Mouse (Mus musculus) lung, adult 2 months (tissue): ENCODE measurements around the gene Pspn. TPM values are rescaled to one million over a fixed set of nuclear protein-coding genes. Genes with fewer than 3 reads are reported as not detected.

ENCODE experiments used
- DNase-seq: peaks from one replicate; pipeline ENCODE4 v3.0.0; 2022
- H3K4me1 ChIP-seq: fragments of 200-500 bp; 2 replicates; pipeline ENCODE4 v1.6.1; 2011; ENCODE audit warnings: low read length; ENCODE audit not compliant: control insufficient read depth, insufficient read depth
- H3K4me3 ChIP-seq: fragments of 200-500 bp; replicated peaks from 2 replicates; pipeline ENCODE3; 2011; ENCODE audit warnings: low read depth, mild to moderate bottlenecking, control low read depth, low read length; ENCODE audit errors: extremely low read depth
- CTCF ChIP-seq: fragments of 200-500 bp; IDR thresholded peaks from 2 replicates; pipeline ENCODE4 v1.5.1; 2011; ENCODE audit warnings: mild to moderate bottlenecking, low read length, control low read depth; ENCODE audit not compliant: insufficient read depth
- POLR2A ChIP-seq: fragments of 200-500 bp; IDR thresholded peaks from 2 replicates; pipeline ENCODE4 v1.6.1; 2011; ENCODE audit warnings: low read depth, mild to moderate bottlenecking, control low read depth, low read length, borderline replicate concordance; ENCODE audit errors: extremely low read depth
- WGBS: fragments of 180-500 bp; shearing (Covaris S2); methylation state at CpG from one replicate; pipeline ENCODE4 v1.1.7; 2018; 5-methylcytosine and 5-hydroxymethylcytosine counted together
- polyA plus RNA-seq: library from polyadenylated mRNA; depleted of rRNA; stranded (reverse); fragments of >200 nt; gene quantifications from 2 replicates; pipeline ENCODE4 v1.2.3, GENCODE M21; 2012

Pspn gene
- polyA plus RNA-seq, 1 experiment: not detected

DNA sequence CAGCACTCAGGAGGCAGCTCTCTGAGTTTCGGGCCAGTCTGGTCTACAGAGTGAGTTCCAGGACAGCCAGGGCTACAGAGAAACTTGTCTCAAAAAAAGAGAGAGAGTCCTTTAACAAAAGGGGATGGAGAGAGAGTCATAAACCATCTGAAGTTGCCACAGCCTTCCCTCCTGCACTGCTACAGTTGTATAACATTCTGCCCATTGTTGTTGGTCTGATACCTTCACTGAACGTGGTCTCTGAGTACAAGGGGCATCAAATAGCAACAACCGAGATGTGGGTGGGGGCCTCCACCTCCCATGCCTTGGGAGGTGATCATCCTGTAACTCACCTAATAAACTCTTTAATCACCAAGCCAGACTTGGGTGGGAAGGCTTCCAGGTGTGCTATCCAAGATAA is 14.2 kb downstream of the Pspn start:
- H3K4me3 ChIP-seq: no peak overlapping the region
- DNase-seq: no peak
- no peak for TF ChIP-seq POLR2A
- TF ChIP-seq CTCF: no peak
- no peaks in the 10 kb centered on the region; the same call in 1 of the 2 replicates for H3K4me1 ChIP-seq
- 76% methylated on average over 3 of the region's 3 CpGs for WGBS

DNA sequence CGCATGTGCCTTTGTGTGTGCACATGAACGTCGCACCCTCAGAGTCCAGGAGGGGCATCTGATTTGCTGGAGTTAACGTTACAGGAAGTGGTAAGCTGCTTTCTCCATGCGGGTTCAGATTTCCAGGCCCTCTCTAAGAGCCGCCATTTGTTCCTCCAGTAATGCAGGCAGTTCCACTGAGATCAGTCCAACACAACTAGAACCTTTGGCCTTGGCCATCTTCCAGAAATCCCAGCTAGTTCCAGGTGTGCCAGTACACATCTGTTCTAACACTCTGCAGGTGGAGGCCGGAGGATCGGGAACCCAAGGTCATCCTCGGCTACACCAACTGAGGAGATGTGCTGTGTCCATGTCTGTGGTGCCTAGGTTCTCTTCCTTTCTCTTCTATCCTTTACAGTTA is 14.9 kb downstream of the Pspn start:
- Histone ChIP-seq H3K4me1 (no peaks in the 10 kb centered on the region), H3K4me3 (no peak overlapping the region)
- TF ChIP-seq POLR2A: no peak
- TF ChIP-seq CTCF: no peak
- WGBS: 76% methylated on average over 9 of the region's 9 CpGs
- DNase-seq: no peak

DNA sequence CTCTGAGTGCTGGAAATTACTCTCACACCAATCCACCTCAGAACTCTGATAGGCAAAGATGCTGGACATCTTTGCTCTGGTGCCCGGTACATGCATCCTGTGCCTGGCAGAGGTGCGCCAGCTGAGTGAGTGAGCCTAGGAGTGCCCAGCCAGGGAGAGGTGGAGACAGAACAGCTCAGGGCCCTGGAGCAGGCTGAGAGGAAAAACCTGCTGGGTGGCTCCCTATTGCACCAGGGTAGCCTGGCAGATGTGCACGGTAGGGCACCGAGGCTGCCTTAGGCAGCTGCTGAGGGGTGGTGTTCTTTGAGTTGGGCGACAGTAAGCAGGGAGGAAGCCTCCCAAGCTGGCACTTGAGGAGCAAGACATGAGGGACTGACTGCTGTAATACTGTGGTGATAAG is 17.8 kb downstream of the Pspn start, which contains the start of gene Acer1:
Gene Acer1, minus strand, starts transcription at position 114 of the 400 bp plus-strand sequence.
- no peak for TF ChIP-seq CTCF
- no peak for TF ChIP-seq POLR2A
- Histone ChIP-seq H3K4me1 (no peaks in the 10 kb centered on the region), H3K4me3 (no peak within 1 kb of the TSS)
- WGBS: 78% methylated on average over 5 of the region's 5 CpGs
- no peak for DNase-seq

DNA sequence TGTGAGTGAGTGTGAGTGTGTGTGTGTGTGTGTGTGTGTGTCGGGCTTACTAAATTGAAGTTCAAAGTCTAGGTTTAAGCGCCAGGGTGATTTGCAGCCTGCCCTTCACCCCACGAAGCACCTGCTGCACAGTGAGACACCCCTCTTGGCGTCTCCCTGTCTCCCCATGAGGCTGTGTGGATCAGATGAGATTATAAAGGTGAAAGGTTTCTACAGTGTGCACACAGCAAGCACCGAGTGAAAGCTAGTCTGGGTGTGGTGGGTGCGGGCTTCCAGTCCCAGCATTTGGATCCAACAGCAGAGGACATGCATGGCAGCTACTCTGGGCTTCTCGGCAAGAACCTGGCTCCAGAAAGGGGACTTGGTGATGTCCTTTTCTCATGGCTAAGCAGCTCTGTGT is 18.8 kb downstream of the Pspn start:
- no peak for TF ChIP-seq POLR2A
- no peak for TF ChIP-seq CTCF
- Histone ChIP-seq H3K4me3 (no peak overlapping the region), H3K4me1 (no peaks in the 10 kb centered on the region)
- no peak for DNase-seq
- 67% methylated on average over 7 of the region's 7 CpGs for WGBS

DNA sequence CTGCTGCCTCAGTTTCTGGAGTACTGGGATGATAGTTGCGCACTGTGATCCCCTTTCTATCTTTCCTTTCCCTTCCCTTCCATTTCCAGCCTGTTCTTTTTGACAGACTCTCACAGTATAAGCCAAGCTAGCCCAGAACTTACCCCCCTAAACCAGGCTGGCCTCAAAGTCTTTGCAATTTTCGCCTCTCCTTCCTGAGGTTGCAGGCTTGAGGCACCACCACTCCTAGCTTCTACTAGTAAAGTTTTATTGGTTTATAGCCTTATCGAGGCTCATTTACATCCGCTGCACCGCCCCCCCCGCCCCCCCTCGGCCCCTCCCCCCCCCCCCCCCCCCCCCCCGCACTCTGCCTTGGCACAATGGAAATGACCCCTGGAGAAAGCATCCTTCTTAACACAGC is 20.3 kb downstream of the Pspn start:
- no peak for TF ChIP-seq CTCF
- no peak for TF ChIP-seq POLR2A
- H3K4me3 ChIP-seq: no peak overlapping the region
- DNase-seq: no peak
- WGBS: 63% methylated on average over 4 of the region's 8 CpGs
- H3K4me1 ChIP-seq: no peaks in the 10 kb centered on the region

DNA sequence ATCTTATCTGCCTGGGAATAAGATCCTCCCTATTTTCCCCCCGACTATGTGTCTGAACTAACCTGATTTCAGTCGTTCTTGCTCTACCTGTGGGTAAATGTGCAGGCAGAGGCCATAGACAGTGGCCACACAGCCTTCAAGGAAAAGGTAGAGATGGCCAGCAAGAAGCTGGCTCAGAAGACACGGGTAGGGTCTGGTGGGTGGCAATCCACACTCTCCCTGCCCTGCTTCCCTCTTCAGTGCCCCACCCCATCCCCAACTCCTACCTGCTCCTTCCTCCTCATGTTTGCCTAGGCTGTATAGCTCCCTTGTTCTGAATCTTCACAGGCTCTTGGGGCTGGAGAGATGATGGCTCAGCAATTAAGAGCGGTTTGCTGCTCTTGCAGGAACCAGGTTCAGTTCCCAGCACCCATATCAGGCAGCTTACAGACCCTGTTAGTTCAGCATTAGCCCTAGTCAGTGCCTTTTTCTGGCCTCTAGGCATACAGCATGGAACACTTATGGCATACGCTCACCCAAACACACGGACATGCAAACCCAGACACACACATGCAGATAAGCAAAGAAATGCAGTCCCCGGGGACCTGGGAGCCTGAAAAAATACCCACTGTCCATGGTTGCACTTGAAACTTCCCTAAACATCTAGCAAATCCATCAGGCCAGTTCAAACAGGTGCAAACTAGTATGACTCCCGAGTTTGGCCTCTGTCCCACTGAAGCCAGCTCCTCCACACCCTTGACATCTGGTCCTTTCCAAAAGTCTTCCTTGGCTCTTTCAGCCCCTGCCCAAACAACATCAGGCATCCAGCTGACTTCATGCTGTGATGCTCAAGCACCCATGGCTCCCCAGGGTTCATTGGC is 23.1 kb downstream of the Pspn start:
- DNase-seq: no peak
- no peaks in the 10 kb centered on the region for H3K4me1 ChIP-seq

DNA sequence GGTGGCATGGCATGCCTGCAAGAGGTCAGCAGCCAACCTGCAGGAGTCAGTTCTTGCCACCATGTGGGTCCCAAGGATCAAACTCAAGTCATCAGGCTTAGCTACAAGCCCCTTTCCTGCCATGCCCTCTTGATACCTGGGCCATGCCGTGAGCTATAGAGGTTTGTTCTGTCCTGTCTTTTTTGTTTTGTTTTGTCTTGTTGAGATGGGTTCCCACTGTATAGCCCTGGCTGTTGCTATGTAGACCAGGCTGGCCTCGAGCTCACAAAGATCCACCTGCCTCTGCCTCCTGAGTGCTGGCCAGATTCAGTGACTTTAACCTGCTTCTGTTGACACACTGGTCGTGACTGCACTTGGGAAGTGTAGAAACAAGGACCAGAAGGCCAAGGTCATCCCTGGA is 24.4 kb downstream of the Pspn start:
- Histone ChIP-seq H3K4me1 (no peaks in the 10 kb centered on the region), H3K4me3 (no peak overlapping the region)
- TF ChIP-seq POLR2A (no peak), CTCF (no peak)
- WGBS: 66% methylated on average over 3 of the region's 3 CpGs
- no peak for DNase-seq

More for the DNA sequence above, 23.1 kb downstream of the Pspn start:
- no peak overlapping the region for H3K4me3 ChIP-seq
- WGBS: 66% methylated on average over 8 of the region's 8 CpGs
- TF ChIP-seq POLR2A: no peak
- no peak for TF ChIP-seq CTCF

DNA sequence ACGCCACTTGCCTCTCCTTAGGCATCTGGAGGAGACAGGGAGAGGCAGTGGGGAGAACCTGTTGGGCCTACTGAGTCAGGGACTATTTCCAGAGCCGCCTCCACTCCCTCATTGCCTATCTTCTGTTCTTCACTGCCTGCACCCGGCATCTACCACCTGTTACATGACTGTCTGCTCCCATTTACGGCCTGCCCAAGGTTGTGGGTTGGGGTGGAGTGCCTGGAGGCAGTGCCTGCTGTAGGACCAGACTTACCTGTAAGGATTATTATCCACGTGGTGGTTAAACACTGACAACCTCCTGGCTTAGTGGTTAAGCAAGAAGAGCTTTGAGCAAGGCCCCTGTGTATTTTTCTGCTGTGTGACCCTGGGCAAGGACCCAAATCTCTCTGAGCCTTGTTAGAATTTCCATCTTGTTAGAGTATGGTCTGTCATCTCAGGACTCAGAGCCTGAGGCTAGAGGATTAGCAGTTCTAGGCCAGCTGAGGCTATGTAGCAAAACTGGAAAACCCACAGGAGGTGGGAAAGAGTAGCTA is 25.0 kb downstream of the Pspn start:
- Histone ChIP-seq H3K4me3 (no peak overlapping the region), H3K4me1 (no peaks in the 10 kb centered on the region)
- 63% methylated on average over 5 of the region's 5 CpGs for WGBS
- TF ChIP-seq POLR2A (no peak), CTCF (no peak)
- no peak for DNase-seq

DNA sequence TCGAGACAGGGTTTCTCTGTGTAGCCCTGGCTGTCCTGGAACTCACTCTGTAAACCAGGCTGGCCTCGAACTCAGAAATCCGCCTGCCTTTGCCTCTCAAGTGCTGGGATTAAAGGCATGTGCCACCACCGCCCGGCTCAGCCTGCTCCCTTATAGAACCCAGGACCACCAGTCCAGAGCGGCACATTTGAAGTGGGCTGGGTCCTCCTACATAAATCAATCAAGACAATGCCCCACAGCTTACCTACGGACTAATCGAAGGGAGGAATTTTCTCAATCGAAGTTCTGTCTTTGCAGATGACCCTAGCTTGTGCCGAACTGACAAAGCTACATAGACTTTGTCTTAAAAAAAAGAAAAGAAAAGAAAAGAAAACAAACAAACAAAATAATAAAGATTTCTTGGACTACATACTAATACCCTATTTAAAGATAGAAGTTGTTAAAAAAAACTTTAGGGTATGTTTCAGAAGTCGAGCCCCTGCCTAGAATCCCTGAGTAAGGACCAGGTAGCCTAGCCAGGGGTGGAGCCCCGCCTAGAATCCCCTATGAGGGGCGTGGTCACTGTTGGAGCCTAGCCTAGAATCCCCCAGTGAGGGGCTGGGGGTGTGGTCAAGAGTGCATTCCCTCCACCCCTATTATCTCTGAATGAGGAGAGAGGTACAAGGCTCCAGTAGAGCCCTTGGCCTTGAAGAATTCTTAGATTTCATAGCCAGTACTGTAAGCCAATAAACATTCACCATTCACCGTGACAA is 25.7 kb downstream of the Pspn start:
- TF ChIP-seq CTCF (no peak), POLR2A (no peak)
- DNase-seq: no peak
- H3K4me1 ChIP-seq: no peaks in the 10 kb centered on the region
- no peak overlapping the region for H3K4me3 ChIP-seq
- 63% methylated on average over 13 of the region's 14 CpGs for WGBS

DNA sequence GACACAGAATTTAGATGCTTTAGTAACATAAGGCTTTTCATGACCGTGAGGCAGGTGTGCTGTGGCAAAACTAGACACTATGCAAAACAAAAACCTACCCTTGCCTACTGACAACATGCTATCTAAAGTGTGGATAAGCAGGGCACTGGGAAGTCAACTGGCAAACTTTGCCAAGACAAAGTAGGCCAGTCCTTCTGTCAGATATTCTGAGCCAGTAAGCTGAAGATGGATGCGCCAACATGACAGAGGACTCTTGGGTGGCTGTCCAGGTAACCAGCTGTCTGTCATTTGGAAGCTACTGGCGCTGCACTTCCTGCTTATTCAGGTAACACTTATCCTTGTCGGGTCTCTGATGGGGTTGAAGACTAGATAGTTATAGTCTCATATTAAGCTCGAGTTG is 29.7 kb downstream of the Pspn start:
- H3K4me1 ChIP-seq: no peaks in the 10 kb centered on the region
- TF ChIP-seq CTCF (no peak), POLR2A (no peak)
- no peak for DNase-seq
- no peak overlapping the region for H3K4me3 ChIP-seq
- 61% methylated on average over 5 of the region's 5 CpGs for whole genome bisulfite sequencing
